Mouse (Mus musculus): Measurements from ENCODE around the gene Lrp4.
"Not testable (repeated sequence)": the region's sequence is repeated elsewhere in the genome, so short reads cannot be mapped to it uniquely, and the experiment has no call there.

The Lrp4 gene

GRCm38 (mm10) chr2:91484698-91485097 lies 27.4 kb downstream of the Lrp4 start:
- no peak for DNase-seq (ENCODE audit: low read depth, low spot score)

DNA sequence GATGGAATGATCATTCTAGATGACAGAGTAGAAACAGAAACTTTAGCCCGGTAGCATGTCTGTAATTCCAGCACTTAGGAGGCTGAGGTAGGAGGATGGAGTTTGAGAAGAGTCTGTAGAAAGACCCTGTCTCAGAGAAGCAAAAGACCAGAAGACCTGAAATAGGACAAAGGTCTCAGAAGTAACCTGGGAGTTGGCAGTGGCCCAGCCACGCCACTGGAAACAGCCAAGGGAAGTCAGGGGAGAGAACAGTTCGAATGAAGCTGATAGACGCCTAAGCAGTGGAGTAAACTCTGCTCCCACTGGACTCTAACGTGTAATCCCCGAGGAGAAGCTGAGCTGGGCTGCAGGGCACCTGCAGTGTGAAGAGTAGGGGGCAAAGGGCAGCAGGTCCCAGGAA lies 27.9 kb downstream of the Lrp4 start:
- DNase-seq (ENCODE audit: low read depth, low spot score), result no peak

DNA sequence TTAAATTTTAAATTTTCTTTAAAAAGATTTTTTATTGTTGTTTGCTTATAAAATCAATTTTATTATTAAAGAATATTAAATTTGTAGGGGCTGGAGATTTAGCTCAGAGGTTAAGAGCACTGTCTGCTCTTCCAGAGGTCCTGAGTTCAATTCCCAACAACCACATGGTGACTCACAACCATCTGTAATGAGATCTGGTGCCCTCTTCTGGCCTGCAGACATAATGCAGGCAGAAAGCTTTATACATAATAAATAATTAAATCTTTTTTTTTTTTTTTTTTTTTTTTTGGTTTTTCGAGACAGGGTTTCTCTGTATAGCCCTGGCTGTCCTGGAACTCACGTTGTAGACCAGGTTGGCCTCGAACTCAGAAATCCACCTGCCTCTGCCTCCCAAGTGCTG lies 30.0 kb downstream of the Lrp4 start:
- not testable (repeated sequence) for DNase-seq (ENCODE audit: low read depth, low spot score)

DNA sequence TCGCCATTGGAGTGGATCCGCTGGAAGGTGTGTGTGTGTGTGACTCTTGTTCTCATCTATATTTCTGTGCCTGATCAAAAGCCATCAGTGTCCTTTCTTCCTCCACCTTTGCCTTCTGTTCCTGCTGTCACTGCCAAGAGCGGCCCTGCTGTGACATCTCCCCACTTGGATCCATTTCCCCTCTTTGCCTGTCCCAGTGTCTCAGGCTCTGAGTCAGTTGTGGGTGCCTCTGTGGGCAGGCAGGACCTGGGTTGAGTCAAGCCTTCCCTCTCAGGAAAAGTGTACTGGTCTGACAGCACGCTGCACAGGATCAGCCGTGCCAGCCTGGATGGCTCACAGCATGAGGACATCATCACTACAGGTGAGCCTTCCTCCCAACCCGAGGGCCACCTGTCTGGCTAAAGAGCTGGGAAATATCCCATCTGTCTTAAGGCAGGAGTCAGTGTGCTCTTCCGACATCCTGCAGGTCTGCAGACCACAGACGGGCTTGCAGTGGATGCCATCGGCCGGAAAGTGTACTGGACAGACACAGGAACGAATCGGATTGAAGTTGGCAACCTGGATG lies 34.8 kb downstream of the Lrp4 start:
- DNase-seq (ENCODE audit: low read depth, low spot score), result no peak

DNA sequence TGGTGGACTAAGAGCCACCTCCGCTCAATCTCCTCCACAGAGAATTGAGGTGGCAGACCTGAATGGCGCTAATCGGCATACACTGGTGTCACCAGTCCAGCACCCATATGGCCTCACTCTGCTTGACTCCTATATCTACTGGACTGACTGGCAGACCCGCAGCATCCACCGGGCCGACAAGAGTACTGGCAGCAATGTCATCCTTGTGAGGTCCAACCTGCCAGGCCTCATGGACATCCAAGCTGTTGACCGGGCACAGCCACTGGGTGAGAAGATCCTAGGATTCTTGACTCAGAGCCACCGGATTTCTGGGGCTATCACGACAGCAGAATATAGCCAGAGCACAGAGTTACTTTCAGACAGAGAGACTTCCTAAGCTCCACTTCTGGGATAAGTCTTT lies 36.7 kb downstream of the Lrp4 start:
- DNase-seq (ENCODE audit: low read depth, low spot score), result no peak

GRCm38 (mm10) chr2:91498093-91498719 lies 40.9 kb downstream of the Lrp4 start:
- DNase-seq (ENCODE audit: low read depth, low spot score), result no peak

GRCm38 (mm10) chr2:91508076-91508475 lies 50.8 kb downstream of the Lrp4 start:
- no peak for DNase-seq (ENCODE audit: low read depth, low spot score)

- DNase-seq (ENCODE audit: low read depth, low spot score), result peak; percentile 48
Measured at GRCm38 (mm10) chr2:91517186-91517585, 59.9 kb downstream of the Lrp4 start.

- peak; percentile 96 for DNase-seq (ENCODE audit: low read depth, low spot score)
Measured at GRCm38 (mm10) chr2:91526294-91527146, 69.2 kb downstream of the Lrp4 start, which contains the start of gene Ckap5. Gene Ckap5 (plus strand): TSS chr2:91526762.

- peak; percentile 78 for DNase-seq (ENCODE audit: low read depth, low spot score)
Measured at GRCm38 (mm10) chr2:91527147-91527486, 69.8 kb downstream of the Lrp4 start.

GRCm38 (mm10) chr2:91537588-91538205 lies 80.4 kb downstream of the Lrp4 start:
- peak; percentile 84 for DNase-seq (ENCODE audit: low read depth, low spot score)
